Mouse (Mus musculus) G1E-ER4 (cell line): ENCODE measurements around the gene Klc1. TPM values are rescaled to one million over a fixed set of nuclear protein-coding genes. Genes with fewer than 3 reads are reported as not detected.

ENCODE experiments used
- GATA1 ChIP-seq: IDR thresholded peaks from one replicate; pipeline ENCODE4 v1.8.0; 2012; ENCODE audit warnings: low read length, inconsistent platforms
- polyA plus RNA-seq: library from polyadenylated mRNA; stranded (reverse); fragments of >175 nt; gene quantifications from 2 replicates; pipeline ENCODE4 v1.2.3, GENCODE M21; 2012

Klc1 gene
- polyA plus RNA-seq, 1 experiment: 47.5 TPM

GRCm38 (mm10) chr12:111794102-111794501 lies 35.5 kb downstream of the Klc1 start:
- no peak for TF ChIP-seq GATA1

- no peak for TF ChIP-seq GATA1
These were observed 36.0 kb downstream of the Klc1 start for GRCm38 (mm10) chr12:111794526-111795179.

GRCm38 (mm10) chr12:111795180-111795895 lies 36.7 kb downstream of the Klc1 start:
- TF ChIP-seq GATA1: no peak

GRCm38 (mm10) chr12:111797251-111797650 lies 38.6 kb downstream of the Klc1 start:
- TF ChIP-seq GATA1: no peak

- no peak for TF ChIP-seq GATA1
These were observed 39.8 kb downstream of the Klc1 start for GRCm38 (mm10) chr12:111798493-111798892.

GRCm38 (mm10) chr12:111800459-111801183 lies 42.0 kb downstream of the Klc1 start:
- no peak for TF ChIP-seq GATA1

GRCm38 (mm10) chr12:111803538-111803937 lies 44.9 kb downstream of the Klc1 start:
- no peak for TF ChIP-seq GATA1

GRCm38 (mm10) chr12:111808775-111809174 lies 50.1 kb downstream of the Klc1 start:
- TF ChIP-seq GATA1: no peak

- no peak for TF ChIP-seq GATA1
These were observed 51.1 kb downstream of the Klc1 start for GRCm38 (mm10) chr12:111809762-111810161.

- no peak for TF ChIP-seq GATA1
These were observed 53.4 kb downstream of the Klc1 start for GRCm38 (mm10) chr12:111812075-111812474.

GRCm38 (mm10) chr12:111812611-111813010 lies 54.0 kb downstream of the Klc1 start:
- TF ChIP-seq GATA1: no peak

GRCm38 (mm10) chr12:111813111-111813765 lies 54.6 kb downstream of the Klc1 start:
- TF ChIP-seq GATA1: no peak

- no peak for TF ChIP-seq GATA1
These were observed 55.3 kb downstream of the Klc1 start, which contains the start of the genes Xrcc3 and Zfyve21 for GRCm38 (mm10) chr12:111813766-111814617. TSS of gene Xrcc3 (minus strand) at chr12:111813873. TSS of gene Zfyve21 (plus strand) at chr12:111814170.

GRCm38 (mm10) chr12:111814769-111815762 lies 56.4 kb downstream of the Klc1 start:
- TF ChIP-seq GATA1: no peak

- TF ChIP-seq GATA1: no peak
These were observed 57.9 kb downstream of the Klc1 start for GRCm38 (mm10) chr12:111816528-111816927.
